In the genomic region with DNA sequence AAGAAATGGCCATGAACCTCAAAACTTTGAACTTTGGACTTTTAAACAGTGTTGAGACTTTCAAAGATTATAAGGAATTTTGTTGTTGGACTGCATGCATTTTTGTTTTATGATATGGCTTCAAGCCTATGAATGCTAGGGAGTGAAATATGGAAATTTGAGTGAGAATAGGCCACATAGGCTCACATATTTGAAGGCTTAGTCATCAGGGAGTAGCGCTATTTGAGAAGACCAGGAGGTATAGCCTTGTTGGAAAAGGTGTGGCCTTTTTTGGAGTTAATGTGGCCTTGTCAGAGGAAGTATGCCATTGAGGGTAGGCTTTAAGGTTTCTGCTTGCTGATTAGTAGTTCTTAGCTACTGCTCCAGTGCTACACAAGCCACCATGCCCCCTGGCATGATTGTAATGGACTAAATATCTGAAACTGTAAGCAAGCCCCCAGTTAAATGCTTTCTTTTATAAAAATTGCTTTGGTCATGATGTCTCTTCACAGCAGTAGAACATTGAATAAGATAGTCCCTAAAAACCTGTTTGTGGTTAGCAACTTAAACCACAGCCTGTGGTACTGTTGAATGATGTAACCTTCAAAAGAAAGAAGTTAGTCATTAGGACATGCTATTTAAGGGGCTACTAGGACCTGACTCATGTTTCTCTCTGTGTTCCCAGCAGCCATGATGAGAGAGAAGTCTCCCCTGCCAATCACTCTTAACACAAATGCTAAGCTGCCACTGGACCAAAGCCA, we compare ENCODE assay signal across 20 mouse cellular contexts.
"Had no signal": no experiment of that assay in that cellular context is flagged by ENCODE, and none has a peak within 500 bp of the region (broad histone marks: within the 10 kb centered on the region; RNA-seq: fewer than 3 reads in every experiment).

No protein-coding gene starts in this region.

- H3K9ac ChIP-seq: kidney, embryonic 15.5 days; limb, embryonic 13.5 days; liver, embryonic 12.5 days; liver, embryonic 15.5 days; lung, embryonic 15.5 days; midbrain, embryonic 13.5 days had no signal

- H3K27me3 ChIP-seq: kidney, embryonic 15.5 days; limb, embryonic 13.5 days; liver, embryonic 12.5 days; liver, embryonic 15.5 days; lung, embryonic 15.5 days; megakaryocyte, embryonic 14.5 days; midbrain, embryonic 13.5 days had no signal

- H3K36me3 ChIP-seq: kidney, embryonic 15.5 days; limb, embryonic 10.5 days; limb, embryonic 13.5 days; liver, embryonic 12.5 days; liver, embryonic 15.5 days; lung, embryonic 15.5 days; midbrain, embryonic 10.5 days; midbrain, embryonic 13.5 days had no signal

- H3K9me3 ChIP-seq: kidney, embryonic 15.5 days; limb, embryonic 10.5 days; limb, embryonic 13.5 days; liver, embryonic 12.5 days; liver, embryonic 15.5 days; lung, embryonic 15.5 days; midbrain, embryonic 10.5 days; midbrain, embryonic 13.5 days had no signal

- ATAC-seq: liver, embryonic 12.5 days; midbrain, embryonic 13.5 days; midbrain, embryonic 16.5 days had no signal

- H3K27ac ChIP-seq: kidney, embryonic 15.5 days; limb, embryonic 10.5 days; limb, embryonic 13.5 days; liver, embryonic 12.5 days; liver, embryonic 15.5 days; lung, embryonic 15.5 days; midbrain, embryonic 10.5 days; midbrain, embryonic 13.5 days had no signal

- DNase-seq: kidney, postnatal 10 days; kidney, postnatal 36 days; layer of hippocampus, postnatal 36 days; liver; lung, adult 18-20 months; lung, postnatal 10 days; lung, postnatal 36 days; thymus, adult 2 months; thymus, postnatal 14 days; thymus, postnatal 4 days had no signal

- H3K4me2 ChIP-seq: kidney, embryonic 15.5 days; limb, embryonic 13.5 days; liver, embryonic 12.5 days; liver, embryonic 15.5 days; lung, embryonic 15.5 days; midbrain, embryonic 13.5 days had no signal

- H3K4me3 ChIP-seq: kidney, embryonic 15.5 days; limb, embryonic 10.5 days; limb, embryonic 13.5 days; liver, embryonic 12.5 days; liver, embryonic 15.5 days; lung, embryonic 15.5 days; megakaryocyte, embryonic 14.5 days; midbrain, embryonic 10.5 days; midbrain, embryonic 13.5 days had no signal

- H3K4me1 ChIP-seq: kidney, embryonic 15.5 days; limb, embryonic 10.5 days; limb, embryonic 13.5 days; liver, embryonic 12.5 days; liver, embryonic 15.5 days; lung, embryonic 15.5 days; midbrain, embryonic 10.5 days; midbrain, embryonic 13.5 days had no signal
